Mouse (Mus musculus) liver, adult 2 months (tissue): ENCODE data around the gene Eri3. TPM values are rescaled to one million over a fixed set of nuclear protein-coding genes. Genes with fewer than 3 reads are reported as not detected.

Experiments
- DNase-seq: peaks from one replicate; pipeline ENCODE4 v3.0.0-alpha.2; 2011; ENCODE audit warnings: low read depth, low spot score; ENCODE audit errors: extremely low read depth
- H3K27ac ChIP-seq: fragments of 200-500 bp; replicated peaks from 2 replicates; pipeline ENCODE4 v1.5.1; 2012; ENCODE audit warnings: low read depth, mild to moderate bottlenecking, control low read depth, inconsistent platforms, low read length; ENCODE audit not compliant: insufficient read depth
- H3K27me3 ChIP-seq: fragments of 200-500 bp; 2 replicates; pipeline ENCODE4 v1.6.1; 2012; ENCODE audit warnings: mild to moderate bottlenecking, moderate library complexity, low read length, inconsistent platforms; ENCODE audit not compliant: control insufficient read depth, insufficient read depth
- H3K36me3 ChIP-seq: fragments of 200-500 bp; 2 replicates; pipeline ENCODE4 v1.6.1; 2012; ENCODE audit warnings: low read length, inconsistent platforms; ENCODE audit not compliant: control insufficient read depth, insufficient read depth
- H3K4me1 ChIP-seq: fragments of 200-500 bp; 2 replicates; pipeline ENCODE4 v1.6.1; 2011; ENCODE audit warnings: low read length; ENCODE audit not compliant: control insufficient read depth, insufficient read depth
- H3K4me3 ChIP-seq: fragments of 200-500 bp; 2 replicates; pipeline ENCODE4 v1.5.1; 2011; ENCODE audit warnings: low read depth, mild to moderate bottlenecking, control low read depth, low read length, moderate library complexity; ENCODE audit not compliant: insufficient read depth
- H3K79me2 ChIP-seq: fragments of 200-500 bp; 2 replicates; pipeline ENCODE4 v1.6.1; 2012; ENCODE audit warnings: inconsistent platforms, mild to moderate bottlenecking, low read length, moderate library complexity; ENCODE audit not compliant: control insufficient read depth, insufficient read depth
- H3K9ac ChIP-seq: fragments of 200-500 bp; 2 replicates; pipeline ENCODE4 v1.6.1; 2012; ENCODE audit warnings: low read depth, mild to moderate bottlenecking, control low read depth, inconsistent platforms, low read length
- CTCF ChIP-seq: fragments of 200-500 bp; IDR thresholded peaks from 2 replicates; pipeline ENCODE4 v1.5.1; 2011; ENCODE audit warnings: low read depth, low read length, control low read depth
- POLR2A ChIP-seq: fragments of 200-500 bp; IDR thresholded peaks from 2 replicates; pipeline ENCODE4 v1.6.1; 2011; ENCODE audit warnings: low read length, control low read depth; ENCODE audit not compliant: insufficient read depth; ENCODE audit errors: extremely low read depth
- whole genome bisulfite sequencing: fragments of 180-500 bp; shearing (Covaris S2); methylation state at CpG from one replicate; pipeline ENCODE4 v1.1.7; 2018; 5-methylcytosine and 5-hydroxymethylcytosine counted together
- polyA plus RNA-seq: library from polyadenylated mRNA; depleted of rRNA; stranded (reverse); fragments of >200 nt; gene quantifications from 2 replicates; pipeline ENCODE4 v1.2.3, GENCODE M21; 2012
- total RNA-seq: library from RNA; depleted of rRNA; stranded (reverse); fragments of >200 nt; gene quantifications from 2 replicates; pipeline ENCODE4 v1.2.3, GENCODE M21; 2014

Eri3 gene
- total and polyA plus RNA-seq, 2 experiments: 16.8 to 42.1 TPM

- Histone ChIP-seq H3K4me1 (no peaks in the 10 kb centered on the region), H3K79me2 (no peaks in the 10 kb centered on the region), H3K27ac (no peak overlapping the region), H3K36me3 (peaks cover 15% of the 10 kb centered on the region), H3K4me3 (no peak overlapping the region), H3K9ac (no peak overlapping the region), H3K27me3 (no peaks in the 10 kb centered on the region)
- WGBS: 94% methylated on average over 9 of the region's 9 CpGs
- no peak for DNase-seq
- TF ChIP-seq CTCF (no peak), POLR2A (no peak)
Observed at GRCm38 (mm10) chr4:117581626-117582025, 31.5 kb downstream of the Eri3 start.

GRCm38 (mm10) chr4:117585995-117586394, 35.8 kb downstream of the Eri3 start:
- WGBS: 49% methylated on average over 2 of the region's 2 CpGs
- Histone ChIP-seq H3K79me2 (no peaks in the 10 kb centered on the region), H3K27ac (no peak overlapping the region), H3K36me3 (peaks cover 21% of the 10 kb centered on the region), H3K4me1 (no peaks in the 10 kb centered on the region), H3K27me3 (no peaks in the 10 kb centered on the region), H3K4me3 (no peak overlapping the region), H3K9ac (no peak overlapping the region)
- TF ChIP-seq CTCF (no peak), POLR2A (no peak)
- DNase-seq: no peak

- no peak overlapping the region for H3K27ac ChIP-seq
- H3K4me1 ChIP-seq: no peaks in the 10 kb centered on the region
- no peak for TF ChIP-seq POLR2A
- no peak for TF ChIP-seq CTCF
- H3K36me3 ChIP-seq: peaks cover 25% of the 10 kb centered on the region
- H3K79me2 ChIP-seq: no peaks in the 10 kb centered on the region
- no peaks in the 10 kb centered on the region for H3K27me3 ChIP-seq
- H3K9ac ChIP-seq: no peak overlapping the region
- WGBS: 88% methylated on average over 4 of the region's 4 CpGs
- H3K4me3 ChIP-seq: no peak overlapping the region
- no peak for DNase-seq
Observed at GRCm38 (mm10) chr4:117587447-117587846, 37.3 kb downstream of the Eri3 start.

GRCm38 (mm10) chr4:117589081-117589660, 39.0 kb downstream of the Eri3 start:
- Histone ChIP-seq H3K27ac (no peak overlapping the region), H3K36me3 (peaks cover 19% of the 10 kb centered on the region), H3K4me3 (no peak overlapping the region), H3K9ac (no peak overlapping the region), H3K27me3 (no peaks in the 10 kb centered on the region), H3K79me2 (no peaks in the 10 kb centered on the region), H3K4me1 (no peaks in the 10 kb centered on the region)
- no peak for DNase-seq
- WGBS: 59% methylated on average over 8 of the region's 8 CpGs
- TF ChIP-seq CTCF (no peak), POLR2A (no peak)

- H3K79me2 ChIP-seq: no peaks in the 10 kb centered on the region
- no peak for DNase-seq
- H3K27ac ChIP-seq: no peak overlapping the region
- H3K4me1 ChIP-seq: no peaks in the 10 kb centered on the region
- no peak overlapping the region for H3K9ac ChIP-seq
- no peak overlapping the region for H3K4me3 ChIP-seq
- WGBS: 97% methylated on average over 2 of the region's 2 CpGs
- no peak for TF ChIP-seq CTCF
- no peak for TF ChIP-seq POLR2A
- no peaks in the 10 kb centered on the region for H3K27me3 ChIP-seq
- peaks cover 30% of the 10 kb centered on the region; the same call in 1 of the 2 replicates for H3K36me3 ChIP-seq
Observed at GRCm38 (mm10) chr4:117590781-117591180, 40.6 kb downstream of the Eri3 start.

- WGBS: 91% methylated on average over 5 of the region's 5 CpGs
- Histone ChIP-seq H3K4me3 (no peak overlapping the region), H3K36me3 (peaks cover 34% of the 10 kb centered on the region; the same call in 1 of the 2 replicates), H3K4me1 (no peaks in the 10 kb centered on the region), H3K9ac (no peak overlapping the region), H3K27me3 (no peaks in the 10 kb centered on the region), H3K27ac (no peak overlapping the region), H3K79me2 (no peaks in the 10 kb centered on the region)
- TF ChIP-seq CTCF (no peak), POLR2A (no peak)
- DNase-seq: no peak
Observed at GRCm38 (mm10) chr4:117592206-117592605, 42.0 kb downstream of the Eri3 start.
